Mouse (Mus musculus) kidney, postnatal 0 days (tissue): ENCODE measurements around the gene Olfr814. TPM values are rescaled to one million over a fixed set of nuclear protein-coding genes. Genes with fewer than 3 reads are reported as not detected.

Source experiments
- ATAC-seq: fragments of 200-750 bp; cut with Nextera tagmentation; replicated peaks from 2 replicates; pipeline ENCODE4 v1.8.0; 2017; ENCODE audit warnings: low read depth, moderate number of reproducible peaks, moderate TSS enrichment, moderate library complexity; ENCODE audit not compliant: low FRiP score
- DNase-seq: peaks from one replicate; pipeline ENCODE4 v3.0.0-alpha.2; 2016; ENCODE audit warnings: low spot score
- H3K27ac ChIP-seq: fragments of 300-500 bp; sonication (generic); 2 replicates; pipeline ENCODE4 v1.5.1; 2014; ENCODE audit warnings: mild to moderate bottlenecking
- H3K27me3 ChIP-seq: fragments of 300-500 bp; sonication (generic); 2 replicates; pipeline ENCODE4 v1.6.1; 2014; ENCODE audit warnings: low read length, mixed read lengths; ENCODE audit not compliant: insufficient read depth
- H3K36me3 ChIP-seq: fragments of 300-500 bp; sonication (generic); 2 replicates; pipeline ENCODE4 v1.6.1; 2014; ENCODE audit warnings: low read length, mixed read lengths; ENCODE audit not compliant: insufficient read depth
- H3K4me1 ChIP-seq: fragments of 300-500 bp; sonication (generic); replicated peaks from 2 replicates; pipeline ENCODE4 v1.6.1; 2014; ENCODE audit warnings: antibody characterized with exemption, low read length, mixed read lengths; ENCODE audit not compliant: insufficient read depth
- H3K4me2 ChIP-seq: fragments of 300-500 bp; sonication (generic); 2 replicates; pipeline ENCODE4 v1.6.1; 2014; ENCODE audit warnings: mild to moderate bottlenecking, low read length, moderate library complexity, mixed read lengths
- H3K4me3 ChIP-seq: fragments of 300-500 bp; sonication (generic); replicated peaks from 2 replicates; pipeline ENCODE4 v1.5.1; 2014; ENCODE audit warnings: low read depth, low read length
- H3K9ac ChIP-seq: fragments of 300-500 bp; sonication (generic); 2 replicates; pipeline ENCODE4 v1.6.1; 2014; ENCODE audit warnings: low read depth, low read length
- H3K9me3 ChIP-seq: fragments of 300-500 bp; sonication (generic); replicated peaks from 2 replicates; pipeline ENCODE4 v1.6.1; 2016; ENCODE audit warnings: low read length, inconsistent platforms, mixed read lengths
- CTCF ChIP-seq: IDR thresholded peaks from 2 replicates; pipeline ENCODE4 v1.5.1; 2016; ENCODE audit warnings: antibody characterized with exemption, low read depth, mild to moderate bottlenecking, moderate library complexity
- WGBS: fragments of 180-500 bp; shearing (Covaris S2); extraction: QIAGEN DNeasy Blood & Tissue Kit; methylation state at CpG from one replicate; pipeline ENCODE4 v1.1.7; 2014; 5-methylcytosine and 5-hydroxymethylcytosine counted together
- polyA plus RNA-seq: library from polyadenylated mRNA; unstranded; fragments of >200 nt; fragmentation: Nextera tagmentation; extraction: Ambion mirVana; gene quantifications from 2 replicates; pipeline ENCODE4 v1.2.1, GENCODE M21; 2015

Gene Olfr814
- polyA plus RNA-seq, 1 experiment from 2014 or later, result not detected

- Histone ChIP-seq H3K27me3 (no peaks in the 10 kb centered on the region), H3K4me2 (no peak within 1 kb of the TSS), H3K4me1 (no peaks in the 10 kb centered on the region), H3K4me3 (no peak within 1 kb of the TSS), H3K36me3 (no peaks in the 10 kb centered on the region), H3K9ac (no peak within 1 kb of the TSS), H3K9me3 (no peaks in the 10 kb centered on the region), H3K27ac (no peak within 1 kb of the TSS)
- DNase-seq, result no peak
- no peak for ATAC-seq
- no peak for TF ChIP-seq CTCF
- 62% methylated on average over 1 of the region's 1 CpGs for WGBS
Measured at GRCm38 (mm10) chr10:129845994-129846393, 33.7 kb downstream of the Olfr814 start, which contains the start of gene Olfr812. Olfr812 (minus strand) TSS chr10:129846094.

Other genes with a start within 250 kb of the Olfr814 start
- gene Olfr799, start 242.4 kb downstream of the Olfr814 start, polyA plus RNA-seq, result not detected in 2 replicates
- gene Olfr800, start 222.2 kb downstream of the Olfr814 start, polyA plus RNA-seq, result not detected in 2 replicates
- not detected in 2 replicates for gene Olfr801, start 206.0 kb downstream of the Olfr814 start, polyA plus RNA-seq
- gene Olfr802, start 191.7 kb downstream of the Olfr814 start, polyA plus RNA-seq, result not detected in 2 replicates
- gene Olfr803, start 185.6 kb downstream of the Olfr814 start, polyA plus RNA-seq, result not detected in 2 replicates
- not detected in 2 replicates for gene Olfr804, start 176.6 kb downstream of the Olfr814 start, polyA plus RNA-seq
- gene Olfr805, start 150.5 kb downstream of the Olfr814 start, polyA plus RNA-seq, result not detected in 2 replicates
- gene Olfr806, start 137.9 kb downstream of the Olfr814 start, polyA plus RNA-seq, result not detected in 2 replicates
- not detected in 2 replicates for gene Olfr807, start 122.1 kb downstream of the Olfr814 start, polyA plus RNA-seq
- not detected in 2 replicates for gene Olfr808, start 114.4 kb downstream of the Olfr814 start, polyA plus RNA-seq
- not detected in 2 replicates for gene Olfr809, start 105.2 kb downstream of the Olfr814 start, polyA plus RNA-seq
- gene Olfr810, start 84.9 kb downstream of the Olfr814 start, polyA plus RNA-seq, result not detected in 2 replicates
- not detected in 2 replicates for gene Olfr811, start 75.5 kb downstream of the Olfr814 start, polyA plus RNA-seq
- not detected in 2 replicates for gene Olfr812, start 33.8 kb downstream of the Olfr814 start, polyA plus RNA-seq
- gene Olfr813, start 24.5 kb downstream of the Olfr814 start, polyA plus RNA-seq, result not detected in 2 replicates
- not detected in 2 replicates for gene Olfr815, start 26.0 kb upstream of the Olfr814 start, polyA plus RNA-seq
- not detected in 2 replicates for gene Olfr816, start 35.7 kb upstream of the Olfr814 start, polyA plus RNA-seq
- not detected in 2 replicates for gene Olfr818, start 69.2 kb upstream of the Olfr814 start, polyA plus RNA-seq
- not detected in 2 replicates for gene Olfr819, start 87.4 kb upstream of the Olfr814 start, polyA plus RNA-seq
- not detected in 2 replicates for gene Olfr247, start 96.3 kb upstream of the Olfr814 start, polyA plus RNA-seq
- not detected in 2 replicates for gene Gm10310, start 105.2 kb upstream of the Olfr814 start, polyA plus RNA-seq
- gene Olfr820, start 132.8 kb upstream of the Olfr814 start, polyA plus RNA-seq, result not detected in 2 replicates
- gene Olfr821, start 150.5 kb upstream of the Olfr814 start, polyA plus RNA-seq, result not detected in 2 replicates
- gene Olfr822, start 191.4 kb upstream of the Olfr814 start, polyA plus RNA-seq, result not detected in 2 replicates
- gene Olfr823, start 235.5 kb upstream of the Olfr814 start, polyA plus RNA-seq, result not detected in 2 replicates